ENCODE assay signal across 25 mouse cellular contexts in genomic region chr10:58330635-58331034, GRCm38 (mm10). TPM values are rescaled to one million over a fixed set of nuclear protein-coding genes. Genes with fewer than 3 reads are reported as not detected.
DNase-seq lines count a peak whose midpoint lies in the region; ATAC-seq and TF ChIP-seq lines count a peak whose summit lies in the region.
"Had no signal": no experiment of that assay in that cellular context is flagged by ENCODE, and none has a peak within 500 bp of the region (broad histone marks: within the 10 kb centered on the region; RNA-seq: fewer than 3 reads in every experiment).

No protein-coding gene starts in this region.

- H3K27me3 ChIP-seq in heart, postnatal 0 days (ENCODE audit: control insufficient read depth, insufficient read depth, low read length), result no peaks in the 10 kb centered on the region
- no peaks in the 10 kb centered on the region for H3K27me3 ChIP-seq in liver, embryonic 13.5 days
- no peaks in the 10 kb centered on the region for H3K27me3 ChIP-seq in myocyte (ENCODE audit: control insufficient read depth, insufficient read depth, insufficient read length)
- H3K27me3 ChIP-seq in kidney, embryonic 15.5 days, result no peaks in the 10 kb centered on the region
- no peaks in the 10 kb centered on the region for H3K27me3 ChIP-seq in hindbrain, embryonic 16.5 days (replicated peaks; ENCODE audit: control insufficient read depth, insufficient read depth, low read length)
- H3K27me3 ChIP-seq: embryonic facial prominence, embryonic 13.5 days; forebrain, embryonic 15.5 days; heart, embryonic 13.5 days; midbrain, embryonic 15.5 days; neural tube, embryonic 13.5 days had no signal

- no peak overlapping the region for H3K4me2 ChIP-seq in heart, postnatal 0 days (ENCODE audit: low read depth, low read length)
- H3K4me2 ChIP-seq in liver, embryonic 13.5 days, result no peak overlapping the region
- peak overlapping the region; percentile 61 for H3K4me2 ChIP-seq in myocyte (ENCODE audit: low read depth)
- no peak overlapping the region for H3K4me2 ChIP-seq in kidney, embryonic 15.5 days
- H3K4me2 ChIP-seq in hindbrain, embryonic 16.5 days (ENCODE audit: low read length), result no peak overlapping the region
- H3K4me2 ChIP-seq: embryonic facial prominence, embryonic 13.5 days; forebrain, embryonic 15.5 days; heart, embryonic 13.5 days; hindbrain, embryonic 14.5 days; midbrain, embryonic 15.5 days; neural tube, embryonic 13.5 days had no signal

- TF ChIP-seq EP300 in heart, postnatal 0 days (IDR thresholded peaks at IDR 0.05; ENCODE audit: low read depth), result no peak

- no peak for DNase-seq in heart, postnatal 0 days (ENCODE audit: low spot score)
- no peak for DNase-seq in heart, postnatal 4 days
- DNase-seq in liver, embryonic 13.5 days, result no peak
- no peak for DNase-seq in gastrocnemius, adult 2 months
- DNase-seq: adrenal gland, postnatal 14 days; cerebellum, adult 11-12 months; cerebellum, postnatal 10 days; gastrocnemius, postnatal 25 days; heart, adult 2 months; heart, postnatal 36 days; kidney, adult 8-10 months; kidney, postnatal 14 days; lung, postnatal 4 days had no signal

- H3K4me1 ChIP-seq in heart, postnatal 0 days (ENCODE audit: control insufficient read depth, insufficient read depth), result peaks cover 27% of the 10 kb centered on the region
- H3K4me1 ChIP-seq in bone marrow macrophage, adult 2 months (ENCODE audit: control insufficient read depth, insufficient read depth, low read length), result peaks cover 57% of the 10 kb centered on the region
- peaks cover 54% of the 10 kb centered on the region for H3K4me1 ChIP-seq in liver, embryonic 13.5 days (replicated peaks)
- peaks cover 10% of the 10 kb centered on the region; the same call in 1 of the 2 replicates for H3K4me1 ChIP-seq in kidney, embryonic 15.5 days
- H3K4me1 ChIP-seq in hindbrain, embryonic 16.5 days (ENCODE audit: control insufficient read depth, insufficient read depth, low read depth, low read length), result peaks cover 7% of the 10 kb centered on the region

- peaks cover 98% of the 10 kb centered on the region for H3K79me2 ChIP-seq in myocyte (ENCODE audit: control insufficient read depth, insufficient read depth)

- no peak overlapping the region for H3K27ac ChIP-seq in heart, postnatal 0 days (ENCODE audit: low read depth)
- H3K27ac ChIP-seq in bone marrow macrophage, adult 2 months (ENCODE audit: insufficient read depth, low read depth, low read length), result peak overlapping the region; percentile 63
- no peak overlapping the region for H3K27ac ChIP-seq in liver, embryonic 13.5 days
- no peak overlapping the region for H3K27ac ChIP-seq in kidney, embryonic 15.5 days
- H3K27ac ChIP-seq in hindbrain, embryonic 16.5 days (ENCODE audit: low read depth, low read length), result no peak overlapping the region
- H3K27ac ChIP-seq in gastrocnemius, adult 2 months, result no peak overlapping the region
- H3K27ac ChIP-seq: embryonic facial prominence, embryonic 13.5 days; forebrain, embryonic 15.5 days; heart, adult 2 months; heart, embryonic 13.5 days; hindbrain, embryonic 14.5 days; limb, embryonic 10.5 days; midbrain, embryonic 15.5 days; neural tube, embryonic 13.5 days had no signal

- H3ac ChIP-seq in myocyte (ENCODE audit: control insufficient read depth, insufficient read length), result no peak overlapping the region

- H3K9ac ChIP-seq in heart, postnatal 0 days (replicated peaks; ENCODE audit: low read depth, low read length), result no peak overlapping the region
- no peak overlapping the region for H3K9ac ChIP-seq in liver, embryonic 13.5 days
- H3K9ac ChIP-seq in kidney, embryonic 15.5 days, result no peak overlapping the region
- no peak overlapping the region for H3K9ac ChIP-seq in hindbrain, embryonic 16.5 days (ENCODE audit: low read depth, low read length)
- H3K9ac ChIP-seq: embryonic facial prominence, embryonic 13.5 days; forebrain, embryonic 15.5 days; heart, embryonic 13.5 days; hindbrain, embryonic 14.5 days; midbrain, embryonic 15.5 days; neural tube, embryonic 13.5 days had no signal

- intact Hi-C loops in gastrocnemius, adult 2 months (cut with DNase I), result no loop called here

- no peaks in the 10 kb centered on the region for H3K9me3 ChIP-seq in heart, postnatal 0 days (replicated peaks; ENCODE audit: control insufficient read depth, low read length)
- H3K9me3 ChIP-seq in liver, embryonic 13.5 days (replicated peaks), result no peaks in the 10 kb centered on the region
- H3K9me3 ChIP-seq in kidney, embryonic 15.5 days (replicated peaks), result no peaks in the 10 kb centered on the region
- no peaks in the 10 kb centered on the region for H3K9me3 ChIP-seq in hindbrain, embryonic 16.5 days (ENCODE audit: control insufficient read depth, low read length)
- H3K9me3 ChIP-seq: embryonic facial prominence, embryonic 13.5 days; forebrain, embryonic 15.5 days; heart, embryonic 13.5 days; limb, embryonic 10.5 days; midbrain, embryonic 15.5 days; neural tube, embryonic 13.5 days had no signal

- TF ChIP-seq POLR2A in bone marrow macrophage, adult 2 months (IDR thresholded peaks at IDR 0.05; ENCODE audit: borderline replicate concordance, low read depth, low read length), result no peak
- TF ChIP-seq POLR2A in myocyte (IDR thresholded peaks at IDR 0.05; ENCODE audit: insufficient read length, low read depth), result no peak

- H3K36me3 ChIP-seq in heart, postnatal 0 days (replicated peaks; ENCODE audit: control insufficient read depth, insufficient read depth, low read length), result 0 out of 2 replicates have a peak, but pooled peaks cover 3% of the 10 kb centered on the region
- H3K36me3 ChIP-seq in liver, embryonic 13.5 days, result no peaks in the 10 kb centered on the region
- H3K36me3 ChIP-seq in myocyte (ENCODE audit: control insufficient read depth, insufficient read depth), result no peaks in the 10 kb centered on the region
- no peaks in the 10 kb centered on the region for H3K36me3 ChIP-seq in kidney, embryonic 15.5 days
- H3K36me3 ChIP-seq in hindbrain, embryonic 16.5 days (ENCODE audit: control insufficient read depth, insufficient read depth, low read length), result no peaks in the 10 kb centered on the region
- H3K36me3 ChIP-seq: embryonic facial prominence, embryonic 13.5 days; forebrain, embryonic 15.5 days; heart, embryonic 13.5 days; limb, embryonic 10.5 days; midbrain, embryonic 15.5 days; neural tube, embryonic 13.5 days had no signal

- ATAC-seq in heart, postnatal 0 days (ENCODE audit: insufficient read depth, low read depth), result peak; percentile 30; the same call in 1 of the 2 replicates
- peak; percentile 64 for ATAC-seq in liver, embryonic 13.5 days (ENCODE audit: low read depth)
- no peak for ATAC-seq in kidney, embryonic 15.5 days (replicated peaks; ENCODE audit: low FRiP score)
- ATAC-seq in hindbrain, embryonic 16.5 days, result no peak
- ATAC-seq: CD4-positive, CD25-positive, alpha-beta regulatory T cell, adult 4 months; forebrain, embryonic 15.5 days; midbrain, embryonic 15.5 days had no signal

- TF ChIP-seq CTCF in heart, postnatal 0 days (IDR thresholded peaks at IDR 0.05; ENCODE audit: low read depth), result no peak
- TF ChIP-seq CTCF in bone marrow macrophage, adult 2 months (IDR thresholded peaks at IDR 0.05; ENCODE audit: low read depth, low read length), result no peak
- TF ChIP-seq CTCF in gastrocnemius, adult 2 months (IDR thresholded peaks at IDR 0.05), result no peak

- no peak overlapping the region for H3K4me3 ChIP-seq in heart, postnatal 0 days (ENCODE audit: low read depth, low read length)
- no peak overlapping the region for H3K4me3 ChIP-seq in bone marrow macrophage, adult 2 months (ENCODE audit: insufficient read depth, low read length)
- no peak overlapping the region for H3K4me3 ChIP-seq in liver, embryonic 13.5 days (replicated peaks)
- no peak overlapping the region for H3K4me3 ChIP-seq in myocyte
- no peak overlapping the region for H3K4me3 ChIP-seq in kidney, embryonic 15.5 days (replicated peaks)
- no peak overlapping the region for H3K4me3 ChIP-seq in hindbrain, embryonic 16.5 days (ENCODE audit: low read length)
- no peak overlapping the region for H3K4me3 ChIP-seq in gastrocnemius, adult 2 months
- H3K4me3 ChIP-seq: embryonic facial prominence, embryonic 13.5 days; forebrain, embryonic 15.5 days; heart, adult 2 months; heart, embryonic 13.5 days; limb, embryonic 10.5 days; midbrain, embryonic 15.5 days; neural tube, embryonic 13.5 days had no signal

TF ChIP-seq in myocyte, 11 proteins besides CTCF, POLR2A, EP300 and RAD21:
- TF ChIP-seq MAX (IDR thresholded peaks at IDR 0.05; ENCODE audit: low read depth) (no peak), POLR2AphosphoS2 (IDR thresholded peaks at IDR 0.05; ENCODE audit: insufficient read length, low read depth) (peak; percentile 20)

RNA-seq across cellular contexts. Expression of gene Lims1, which starts 7.4 kb away (rescaled TPM):
- 177 and 193 TPM in 2 replicates for total RNA-seq in heart, postnatal 0 days (2014; rRNA removed; ENCODE audit: low replicate concordance)
- polyA plus RNA-seq in heart, postnatal 0 days (2015; fragmentation: Nextera tagmentation; extraction: Ambion mirVana), result 211 and 232 TPM in 2 replicates
- 100 to 1,000 TPM; 223 to 250 TPM for total RNA-seq in heart, postnatal 4 days (2021)
- polyA plus RNA-seq in bone marrow macrophage, adult 2 months (2012; ENCODE audit: insufficient read depth, insufficient read length, missing spikeins), result 81.4 and 82.5 TPM in 2 replicates
- polyA plus RNA-seq in liver, embryonic 13.5 days (2015; fragmentation: Nextera tagmentation; extraction: Ambion mirVana), result 107 and 118 TPM in 2 replicates
- 23.0 TPM for polyA plus RNA-seq in myocyte (2012; fragmentation: generic; extraction: Trizol)
- polyA plus RNA-seq in kidney, embryonic 15.5 days (2015; fragmentation: Nextera tagmentation; extraction: Ambion mirVana), result 149 and 157 TPM in 2 replicates
- polyA plus RNA-seq in hindbrain, embryonic 16.5 days (2015; fragmentation: Nextera tagmentation; extraction: Ambion mirVana), result 60.0 and 61.0 TPM in 2 replicates
- 10 to 100 TPM; 36.1 to 54.7 TPM for total RNA-seq in gastrocnemius, adult 2 months (2021)

Comparison
In these comparisons a context has a peak if more than half of its experiments do, and no peak if none do; other contexts are left out.
1. ATAC-seq: peak in heart, postnatal 0 days (single experiment) and liver, embryonic 13.5 days (single experiment); none in kidney, embryonic 15.5 days (single experiment) and hindbrain, embryonic 16.5 days (single experiment).